Mouse (Mus musculus): Measurements from ENCODE around the gene Zfp981. TPM values are rescaled to one million over a fixed set of nuclear protein-coding genes. Genes with fewer than 3 reads are reported as not detected.
"Not testable (repeated sequence)": the region's sequence is repeated elsewhere in the genome, so short reads cannot be mapped to it uniquely, and the experiment has no call there.

Zfp981 gene
- polyA plus RNA-seq, 1 experiment from 2014 or later = not detected

- not testable (repeated sequence) for H3K4me2 ChIP-seq (replicated peaks; ENCODE audit: low read depth, low read length); ATAC-seq (ENCODE audit: low FRiP score, low TSS enrichment); H3K36me3 ChIP-seq (ENCODE audit: control insufficient read depth, insufficient read depth, low read length); H3K27me3 ChIP-seq (ENCODE audit: control insufficient read depth, insufficient read depth, low read length); H3K9ac ChIP-seq (ENCODE audit: low read depth, low read length); H3K4me1 ChIP-seq (ENCODE audit: control insufficient read depth, insufficient read depth, low read length); H3K27ac ChIP-seq (ENCODE audit: low read depth, low read length); H3K4me3 ChIP-seq (ENCODE audit: low read length)
- 82% methylated on average over 5 of the region's 5 CpGs for WGBS
- peaks cover 33% of the 10 kb centered on the region for H3K9me3 ChIP-seq (ENCODE audit: control insufficient read depth, low read length)
These were observed 41.1 kb upstream of the Zfp981 start for GRCm38 (mm10) chr4:146460685-146461084.

- H3K4me1 ChIP-seq (ENCODE audit: control insufficient read depth, insufficient read depth, low read length); H3K9me3 ChIP-seq (ENCODE audit: control insufficient read depth, low read length); H3K9ac ChIP-seq (ENCODE audit: low read depth, low read length); ATAC-seq (ENCODE audit: low FRiP score, low TSS enrichment); H3K4me3 ChIP-seq (ENCODE audit: low read length); H3K36me3 ChIP-seq (ENCODE audit: control insufficient read depth, insufficient read depth, low read length); H3K27me3 ChIP-seq (ENCODE audit: control insufficient read depth, insufficient read depth, low read length); H3K27ac ChIP-seq (ENCODE audit: low read depth, low read length); H3K4me2 ChIP-seq (replicated peaks; ENCODE audit: low read depth, low read length): not testable (repeated sequence)
- 91% methylated on average over 17 of the region's 19 CpGs for WGBS
These were observed 38.0 kb upstream of the Zfp981 start for GRCm38 (mm10) chr4:146463649-146464351.

- H3K9me3 ChIP-seq (ENCODE audit: control insufficient read depth, low read length) = peaks cover 15% of the 10 kb centered on the region
- not testable (repeated sequence) for H3K4me3 ChIP-seq (ENCODE audit: low read length); H3K27me3 ChIP-seq (ENCODE audit: control insufficient read depth, insufficient read depth, low read length); H3K4me2 ChIP-seq (replicated peaks; ENCODE audit: low read depth, low read length); H3K9ac ChIP-seq (ENCODE audit: low read depth, low read length); ATAC-seq (ENCODE audit: low FRiP score, low TSS enrichment); H3K36me3 ChIP-seq (ENCODE audit: control insufficient read depth, insufficient read depth, low read length); H3K4me1 ChIP-seq (ENCODE audit: control insufficient read depth, insufficient read depth, low read length); H3K27ac ChIP-seq (ENCODE audit: low read depth, low read length)
- WGBS = 97% methylated on average over 9 of the region's 12 CpGs
These were observed 31.8 kb upstream of the Zfp981 start for GRCm38 (mm10) chr4:146469984-146470383.

GRCm38 (mm10) chr4:146474181-146474580 is 27.6 kb upstream of the Zfp981 start:
- H3K4me1 ChIP-seq (ENCODE audit: control insufficient read depth, insufficient read depth, low read length); ATAC-seq (ENCODE audit: low FRiP score, low TSS enrichment); H3K36me3 ChIP-seq (ENCODE audit: control insufficient read depth, insufficient read depth, low read length); H3K27me3 ChIP-seq (ENCODE audit: control insufficient read depth, insufficient read depth, low read length); H3K27ac ChIP-seq (ENCODE audit: low read depth, low read length); H3K9ac ChIP-seq (ENCODE audit: low read depth, low read length); H3K4me3 ChIP-seq (ENCODE audit: low read length); H3K4me2 ChIP-seq (replicated peaks; ENCODE audit: low read depth, low read length): not testable (repeated sequence)
- WGBS = no CpG with 5 or more reads among the region's 1 CpGs
- H3K9me3 ChIP-seq (ENCODE audit: control insufficient read depth, low read length) = peaks cover 36% of the 10 kb centered on the region

GRCm38 (mm10) chr4:146474716-146475676 is 26.8 kb upstream of the Zfp981 start:
- WGBS = 60% methylated on average over 53 of the region's 94 CpGs
- not testable (repeated sequence) for H3K27ac ChIP-seq (ENCODE audit: low read depth, low read length); H3K4me1 ChIP-seq (ENCODE audit: control insufficient read depth, insufficient read depth, low read length); H3K36me3 ChIP-seq (ENCODE audit: control insufficient read depth, insufficient read depth, low read length); H3K4me2 ChIP-seq (replicated peaks; ENCODE audit: low read depth, low read length); H3K27me3 ChIP-seq (ENCODE audit: control insufficient read depth, insufficient read depth, low read length); H3K9ac ChIP-seq (ENCODE audit: low read depth, low read length); H3K4me3 ChIP-seq (ENCODE audit: low read length)
- peak; percentile 80 for ATAC-seq (ENCODE audit: low FRiP score, low TSS enrichment)
- H3K9me3 ChIP-seq (ENCODE audit: control insufficient read depth, low read length) = peaks cover 31% of the 10 kb centered on the region

GRCm38 (mm10) chr4:146476260-146476659 is 25.6 kb upstream of the Zfp981 start:
- H3K27me3 ChIP-seq (ENCODE audit: control insufficient read depth, insufficient read depth, low read length); H3K4me2 ChIP-seq (replicated peaks; ENCODE audit: low read depth, low read length); H3K4me3 ChIP-seq (ENCODE audit: low read length); H3K36me3 ChIP-seq (ENCODE audit: control insufficient read depth, insufficient read depth, low read length); H3K4me1 ChIP-seq (ENCODE audit: control insufficient read depth, insufficient read depth, low read length); H3K9ac ChIP-seq (ENCODE audit: low read depth, low read length); H3K27ac ChIP-seq (ENCODE audit: low read depth, low read length); ATAC-seq (ENCODE audit: low FRiP score, low TSS enrichment): not testable (repeated sequence)
- 95% methylated on average over 2 of the region's 2 CpGs for WGBS
- peaks cover 36% of the 10 kb centered on the region for H3K9me3 ChIP-seq (ENCODE audit: control insufficient read depth, low read length)

- WGBS = 87% methylated on average over 3 of the region's 3 CpGs
- H3K4me2 ChIP-seq (replicated peaks; ENCODE audit: low read depth, low read length); H3K4me3 ChIP-seq (ENCODE audit: low read length); ATAC-seq (ENCODE audit: low FRiP score, low TSS enrichment); H3K36me3 ChIP-seq (ENCODE audit: control insufficient read depth, insufficient read depth, low read length); H3K4me1 ChIP-seq (ENCODE audit: control insufficient read depth, insufficient read depth, low read length); H3K27ac ChIP-seq (ENCODE audit: low read depth, low read length); H3K9ac ChIP-seq (ENCODE audit: low read depth, low read length); H3K27me3 ChIP-seq (ENCODE audit: control insufficient read depth, insufficient read depth, low read length): not testable (repeated sequence)
- peaks cover 41% of the 10 kb centered on the region for H3K9me3 ChIP-seq (ENCODE audit: control insufficient read depth, low read length)
These were observed 24.9 kb upstream of the Zfp981 start for GRCm38 (mm10) chr4:146476959-146477358.

- H3K27ac ChIP-seq (ENCODE audit: low read depth, low read length); H3K9ac ChIP-seq (ENCODE audit: low read depth, low read length); H3K4me1 ChIP-seq (ENCODE audit: control insufficient read depth, insufficient read depth, low read length): not testable (repeated sequence)
These were observed 21.3 kb upstream of the Zfp981 start for GRCm38 (mm10) chr4:146480376-146481096.

More at GRCm38 (mm10) chr4:146480376-146481096, 21.3 kb upstream of the Zfp981 start:
- H3K36me3 ChIP-seq (ENCODE audit: control insufficient read depth, insufficient read depth, low read length); H3K4me3 ChIP-seq (ENCODE audit: low read length); H3K27me3 ChIP-seq (ENCODE audit: control insufficient read depth, insufficient read depth, low read length); H3K4me2 ChIP-seq (replicated peaks; ENCODE audit: low read depth, low read length); ATAC-seq (ENCODE audit: low FRiP score, low TSS enrichment): not testable (repeated sequence)
- H3K9me3 ChIP-seq (ENCODE audit: control insufficient read depth, low read length) = peaks cover 68% of the 10 kb centered on the region
- 78% methylated on average over 6 of the region's 6 CpGs for WGBS
